Mouse (Mus musculus): ENCODE results near the gene Ap5z1. TPM values are rescaled to one million over a fixed set of nuclear protein-coding genes. Genes with fewer than 3 reads are reported as not detected.

Ap5z1 gene
- polyA plus RNA-seq, 1 experiment = 7.9 TPM

GRCm38 (mm10) chr5:142440451-142441147 lies 23.1 kb upstream of the Ap5z1 start:
- Histone ChIP-seq H3K9me3 (replicated peaks; ENCODE audit: control insufficient read depth, insufficient read depth, low read length, poor library complexity, severe bottlenecking) (no peaks in the 10 kb centered on the region), H3K9ac (ENCODE audit: low read depth, poor library complexity, severe bottlenecking) (peak overlapping the region; percentile 55), H3K27me3 (ENCODE audit: control insufficient read depth, insufficient read depth, low read length, poor library complexity, severe bottlenecking) (no peaks in the 10 kb centered on the region), H3K4me3 (ENCODE audit: low read depth, low read length) (peak overlapping the region; percentile 51), H3K36me3 (ENCODE audit: control insufficient read depth, insufficient read depth, low read length, poor library complexity, severe bottlenecking) (peaks cover 2% of the 10 kb centered on the region; the same call in 1 of the 2 replicates), H3K4me1 (ENCODE audit: control insufficient read depth, insufficient read depth, low read length) (peaks cover 9% of the 10 kb centered on the region), H3K27ac (ENCODE audit: insufficient read depth, low read length) (peak overlapping the region; percentile 87)
- TF ChIP-seq POLR2A (IDR thresholded peaks at IDR 0.05; ENCODE audit: insufficient read depth, low read length) = no peak
- no peak for TF ChIP-seq CTCF (IDR thresholded peaks at IDR 0.05; ENCODE audit: low read depth, low read length)
- peak; percentile 90 for TF ChIP-seq EP300 (IDR thresholded peaks at IDR 0.05; ENCODE audit: insufficient read depth, low read depth, low read length)

GRCm38 (mm10) chr5:142441332-142442044 lies 22.3 kb upstream of the Ap5z1 start:
- Histone ChIP-seq H3K36me3 (ENCODE audit: control insufficient read depth, insufficient read depth, low read length, poor library complexity, severe bottlenecking) (no peaks in the 10 kb centered on the region), H3K27me3 (ENCODE audit: control insufficient read depth, insufficient read depth, low read length, poor library complexity, severe bottlenecking) (no peaks in the 10 kb centered on the region), H3K4me1 (ENCODE audit: control insufficient read depth, insufficient read depth, low read length) (peaks cover 11% of the 10 kb centered on the region), H3K9ac (ENCODE audit: low read depth, poor library complexity, severe bottlenecking) (peak overlapping the region; percentile 55), H3K4me3 (ENCODE audit: low read depth, low read length) (peak overlapping the region; percentile 51), H3K9me3 (replicated peaks; ENCODE audit: control insufficient read depth, insufficient read depth, low read length, poor library complexity, severe bottlenecking) (no peaks in the 10 kb centered on the region), H3K27ac (ENCODE audit: insufficient read depth, low read length) (peak overlapping the region; percentile 87)
- TF ChIP-seq POLR2A (IDR thresholded peaks at IDR 0.05; ENCODE audit: insufficient read depth, low read length) (no peak), CTCF (IDR thresholded peaks at IDR 0.05; ENCODE audit: low read depth, low read length) (no peak), EP300 (IDR thresholded peaks at IDR 0.05; ENCODE audit: insufficient read depth, low read depth, low read length) (no peak)

DNA sequence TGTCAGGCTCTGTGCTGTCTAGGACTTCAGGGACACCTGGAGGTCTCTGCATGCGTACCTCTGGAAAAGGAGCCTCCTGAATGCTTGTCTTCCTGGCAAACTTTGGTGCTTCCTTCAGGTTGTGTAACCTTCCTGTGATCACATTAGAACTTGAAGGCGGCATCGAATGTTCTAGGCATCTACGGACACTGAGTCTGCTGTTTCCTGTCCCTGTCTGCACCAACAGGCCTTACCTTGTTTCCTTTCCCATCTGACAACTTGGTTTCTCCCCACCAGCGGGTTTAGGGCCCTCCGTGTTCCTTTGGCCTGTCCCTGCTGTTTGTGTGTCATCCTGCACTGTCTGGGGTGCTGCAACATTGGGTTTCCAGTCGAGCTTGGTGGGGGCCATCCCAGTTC lies 21.7 kb upstream of the Ap5z1 start:
- TF ChIP-seq POLR2A (IDR thresholded peaks at IDR 0.05; ENCODE audit: insufficient read depth, low read length) (no peak), EP300 (IDR thresholded peaks at IDR 0.05; ENCODE audit: insufficient read depth, low read depth, low read length) (no peak), CTCF (IDR thresholded peaks at IDR 0.05; ENCODE audit: low read depth, low read length) (no peak)
- Histone ChIP-seq H3K4me1 (ENCODE audit: control insufficient read depth, insufficient read depth, low read length) (peaks cover 11% of the 10 kb centered on the region), H3K4me3 (ENCODE audit: low read depth, low read length) (no peak overlapping the region), H3K9ac (ENCODE audit: low read depth, poor library complexity, severe bottlenecking) (no peak overlapping the region), H3K27ac (ENCODE audit: insufficient read depth, low read length) (no peak overlapping the region), H3K27me3 (ENCODE audit: control insufficient read depth, insufficient read depth, low read length, poor library complexity, severe bottlenecking) (no peaks in the 10 kb centered on the region), H3K9me3 (replicated peaks; ENCODE audit: control insufficient read depth, insufficient read depth, low read length, poor library complexity, severe bottlenecking) (no peaks in the 10 kb centered on the region), H3K36me3 (ENCODE audit: control insufficient read depth, insufficient read depth, low read length, poor library complexity, severe bottlenecking) (no peaks in the 10 kb centered on the region)

GRCm38 (mm10) chr5:142443514-142443913 lies 20.2 kb upstream of the Ap5z1 start:
- H3K36me3 ChIP-seq (ENCODE audit: control insufficient read depth, insufficient read depth, low read length, poor library complexity, severe bottlenecking) = no peaks in the 10 kb centered on the region
- no peak for TF ChIP-seq EP300 (IDR thresholded peaks at IDR 0.05; ENCODE audit: insufficient read depth, low read depth, low read length)
- no peak for TF ChIP-seq CTCF (IDR thresholded peaks at IDR 0.05; ENCODE audit: low read depth, low read length)
- TF ChIP-seq POLR2A (IDR thresholded peaks at IDR 0.05; ENCODE audit: insufficient read depth, low read length) = no peak
- peaks cover 11% of the 10 kb centered on the region for H3K4me1 ChIP-seq (ENCODE audit: control insufficient read depth, insufficient read depth, low read length)
- no peaks in the 10 kb centered on the region for H3K9me3 ChIP-seq (replicated peaks; ENCODE audit: control insufficient read depth, insufficient read depth, low read length, poor library complexity, severe bottlenecking)
- H3K9ac ChIP-seq (ENCODE audit: low read depth, poor library complexity, severe bottlenecking) = no peak overlapping the region
- no peaks in the 10 kb centered on the region for H3K27me3 ChIP-seq (ENCODE audit: control insufficient read depth, insufficient read depth, low read length, poor library complexity, severe bottlenecking)
- no peak overlapping the region for H3K27ac ChIP-seq (ENCODE audit: insufficient read depth, low read length)
- H3K4me3 ChIP-seq (ENCODE audit: low read depth, low read length) = no peak overlapping the region

DNA sequence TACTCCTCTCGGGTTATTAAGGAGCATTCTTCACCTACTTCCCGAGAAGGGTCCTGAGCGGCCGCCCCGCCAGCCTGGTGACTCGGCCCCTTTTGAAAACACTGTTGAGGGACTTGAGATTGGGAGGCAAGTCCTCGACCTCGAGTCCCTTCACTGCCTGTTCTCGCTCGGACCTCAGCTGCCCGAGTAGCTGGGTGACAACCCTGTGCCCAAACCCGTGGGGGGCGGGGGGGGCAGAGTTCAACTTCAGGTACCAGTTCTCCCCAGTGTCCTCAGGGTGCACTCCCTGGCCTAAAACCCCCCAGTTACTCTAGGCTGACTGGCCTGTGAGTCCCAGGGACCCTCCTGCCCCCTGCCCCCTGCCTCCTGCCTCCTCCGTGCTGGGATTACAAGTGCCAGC lies 19.8 kb upstream of the Ap5z1 start:
- H3K4me3 ChIP-seq (ENCODE audit: low read depth, low read length) = no peak overlapping the region
- no peaks in the 10 kb centered on the region for H3K27me3 ChIP-seq (ENCODE audit: control insufficient read depth, insufficient read depth, low read length, poor library complexity, severe bottlenecking)
- TF ChIP-seq EP300 (IDR thresholded peaks at IDR 0.05; ENCODE audit: insufficient read depth, low read depth, low read length) (no peak), POLR2A (IDR thresholded peaks at IDR 0.05; ENCODE audit: insufficient read depth, low read length) (no peak), CTCF (IDR thresholded peaks at IDR 0.05; ENCODE audit: low read depth, low read length) (no peak)
- no peak overlapping the region for H3K27ac ChIP-seq (ENCODE audit: insufficient read depth, low read length)
- H3K9ac ChIP-seq (ENCODE audit: low read depth, poor library complexity, severe bottlenecking) = no peak overlapping the region
- peaks cover 11% of the 10 kb centered on the region for H3K4me1 ChIP-seq (ENCODE audit: control insufficient read depth, insufficient read depth, low read length)
- H3K9me3 ChIP-seq (replicated peaks; ENCODE audit: control insufficient read depth, insufficient read depth, low read length, poor library complexity, severe bottlenecking) = no peaks in the 10 kb centered on the region
- H3K36me3 ChIP-seq (ENCODE audit: control insufficient read depth, insufficient read depth, low read length, poor library complexity, severe bottlenecking) = no peaks in the 10 kb centered on the region
